ENCODE assay signal across 8 mouse cellular contexts in genomic region chr2:144269679-144270475, GRCm38 (mm10). TPM values are rescaled to one million over a fixed set of nuclear protein-coding genes. Genes with fewer than 3 reads are reported as not detected.
A peak's percentile ranks its signal among the peaks of the same experiment; 100 is the strongest.
DNase-seq lines count a peak whose midpoint lies in the region; ATAC-seq and TF ChIP-seq lines count a peak whose summit lies in the region.

No protein-coding gene starts in this region.

- in situ Hi-C loops in ES-E14 (cut with MboI; ENCODE audit: low sequenced_read_pairs in 2 of 2, unreplicated experiment in 2 of 2): no loop called here

- peak overlapping the region; percentile 90 for H3K27ac ChIP-seq in heart, embryonic 12.5 days (ENCODE audit: poor library complexity, severe bottlenecking)
- H3K27ac ChIP-seq in ES-E14 (ENCODE audit: insufficient read depth, low read depth, low read length, poor library complexity, severe bottlenecking) (peak overlapping the region; percentile 58), macrophage (peak overlapping the region; percentile 96)
- H3K27ac ChIP-seq in forebrain, embryonic 15.5 days (replicated peaks): peak overlapping the region; percentile 93

- peak overlapping the region; percentile 96 for H3K9ac ChIP-seq in heart, embryonic 12.5 days
- H3K9ac ChIP-seq in ES-E14 (ENCODE audit: insufficient read depth, low read depth, low read length, poor library complexity, severe bottlenecking): peak overlapping the region; percentile 98
- H3K9ac ChIP-seq in forebrain, embryonic 15.5 days (replicated peaks): peak overlapping the region; percentile 91

- H3K4me3 ChIP-seq in heart, embryonic 12.5 days: peak overlapping the region; percentile 78
- H3K4me3 ChIP-seq in ES-E14 (ENCODE audit: insufficient read depth in 1 of 2, low read depth in 1 of 2, low read length in 2 of 2, poor library complexity in 1 of 2, severe bottlenecking in 1 of 2): peak overlapping the region; percentile 89 to 97
- peak overlapping the region; percentile 93 for H3K4me3 ChIP-seq in forebrain, embryonic 15.5 days
- peak overlapping the region; percentile 95 for H3K4me3 ChIP-seq in macrophage (ENCODE audit: inconsistent target)

- H3K79me2 ChIP-seq in macrophage (ENCODE audit: inconsistent target): peaks cover 88% of the 10 kb centered on the region

- no peak for ATAC-seq in heart, embryonic 12.5 days (ENCODE audit: insufficient number of reproducible peaks, low FRiP score)
- ATAC-seq in forebrain, embryonic 15.5 days (replicated peaks): peak; percentile 23

- peaks cover 45% of the 10 kb centered on the region for H3K4me1 ChIP-seq in heart, embryonic 12.5 days (replicated peaks)
- H3K4me1 ChIP-seq in ES-E14 (ENCODE audit: control insufficient read depth in 2 of 2, insufficient read depth in 2 of 2, low read length in 2 of 2, poor library complexity in 1 of 2): peaks cover 3 to 5% of the 10 kb centered on the region in 2 experiments; a peak in 2 of 4 replicates
- peaks cover 43% of the 10 kb centered on the region for H3K4me1 ChIP-seq in forebrain, embryonic 15.5 days

- no peaks in the 10 kb centered on the region for H3K27me3 ChIP-seq in heart, embryonic 12.5 days (replicated peaks)
- H3K27me3 ChIP-seq in forebrain, embryonic 15.5 days: no peaks in the 10 kb centered on the region

- H3K36me3 ChIP-seq in heart, embryonic 12.5 days: peaks cover 12% of the 10 kb centered on the region
- H3K36me3 ChIP-seq in ES-E14 (ENCODE audit: control insufficient read depth, insufficient read depth, low read length, poor library complexity, severe bottlenecking): peaks cover 12% of the 10 kb centered on the region
- H3K36me3 ChIP-seq in forebrain, embryonic 15.5 days: no peaks in the 10 kb centered on the region
- no peaks in the 10 kb centered on the region for H3K36me3 ChIP-seq in macrophage (ENCODE audit: inconsistent target)

- no peaks in the 10 kb centered on the region for H3K9me3 ChIP-seq in heart, embryonic 12.5 days (replicated peaks)
- no peaks in the 10 kb centered on the region for H3K9me3 ChIP-seq in ES-E14 (ENCODE audit: control insufficient read depth, insufficient read depth, low read depth, low read length)
- no peaks in the 10 kb centered on the region for H3K9me3 ChIP-seq in forebrain, embryonic 15.5 days

- 1% methylated on average over 32 of the region's 33 CpGs for WGBS in heart, embryonic 12.5 days
- under 1% methylated on average over 25 of the region's 33 CpGs for WGBS in forebrain, embryonic 15.5 days
- 0% methylated on average over 33 of the region's 33 CpGs for WGBS in macrophage (ENCODE audit: missing documents)

- DNase-seq in heart, adult 8-10 months (ENCODE audit: low spot score): no peak
- no peak for DNase-seq in ES-E14 (ENCODE audit: low read depth, low spot score)
- DNase-seq in frontal cortex, postnatal 25 days (ENCODE audit: low spot score in 2 of 2): no peak
- no peak for DNase-seq in cerebellum, adult 11 months
- no peak for DNase-seq in right cerebral cortex, postnatal 36 days (ENCODE audit: low spot score in 2 of 2)

- peak overlapping the region; percentile 79 for H3K4me2 ChIP-seq in heart, embryonic 12.5 days
- peak overlapping the region; percentile 74 for H3K4me2 ChIP-seq in forebrain, embryonic 15.5 days (replicated peaks)

TF ChIP-seq in ES-E14, 5 proteins besides CTCF, POLR2A, EP300 and RAD21:
- TF ChIP-seq ZNF384 (IDR thresholded peaks at IDR 0.05; ENCODE audit: low read depth, low read length): peak; percentile 31; the same call in 1 of the 2 replicates
- TF ChIP-seq CHD2 (IDR thresholded peaks at IDR 0.05; ENCODE audit: low read depth, low read length): no peak

RNA-seq across cellular contexts. Expression of gene Mgme1, which starts 0.6 kb away (rescaled TPM):
- 21.7 and 22.4 TPM in 2 replicates for polyA plus RNA-seq in heart, embryonic 12.5 days (2016; fragmentation: Nextera tagmentation; extraction: Ambion mirVana)
- 10 to 100 TPM; 14.5 to 18.5 (median 17.3) TPM for total RNA-seq in heart, adult 8-10 months (2022)
- total RNA-seq in ES-E14 (2012; rRNA removed): 19.5 and 22.4 TPM in 2 replicates
- polyA plus RNA-seq in forebrain, embryonic 15.5 days (2015; fragmentation: Nextera tagmentation; extraction: Ambion mirVana): 10.9 and 12.8 TPM in 2 replicates
- 10 to 100 TPM in 1 of 26 experiments, 1 to 10 TPM in 25; 1.1 to 10.1 (median 3.2) TPM for total RNA-seq in macrophage (2018; cell fraction: chromatin; rRNA removed)
- total RNA-seq in macrophage (2018; cell fraction: cytosol; rRNA removed): 1 to 10 TPM; 2.1 to 9.7 (median 7.2) TPM
- total RNA-seq in macrophage (2018; cell fraction: nucleus; rRNA removed): 10 to 100 TPM in 3 of 26 experiments, 1 to 10 TPM in 23; 2.3 to 11.6 (median 5.4) TPM
- polyA plus RNA-seq in macrophage (2018): 6.5 to 9.0 TPM (median 8.4 TPM) in 3 replicates

RNA-seq across cellular contexts. Expression of gene Snx5, which starts 0.8 kb away (rescaled TPM):
- polyA plus RNA-seq in heart, embryonic 12.5 days (2016; fragmentation: Nextera tagmentation; extraction: Ambion mirVana): 110 TPM in 2 replicates
- total RNA-seq in heart, adult 8-10 months (2022): 10 to 100 TPM; 56.1 to 62.3 (median 59.5) TPM
- 184 and 236 TPM in 2 replicates for total RNA-seq in ES-E14 (2012; rRNA removed)
- 58.8 and 62.4 TPM in 2 replicates for polyA plus RNA-seq in forebrain, embryonic 15.5 days (2015; fragmentation: Nextera tagmentation; extraction: Ambion mirVana)
- total RNA-seq in macrophage (2018; cell fraction: chromatin; rRNA removed): 1,000 to 10,000 TPM in 9 of 26 experiments, 100 to 1,000 TPM in 17; 133 to 1,527 (median 536) TPM
- 100 to 1,000 TPM; 263 to 703 (median 483) TPM for total RNA-seq in macrophage (2018; cell fraction: cytosol; rRNA removed)
- total RNA-seq in macrophage (2018; cell fraction: nucleus; rRNA removed): 100 to 1,000 TPM; 172 to 865 (median 371) TPM
- polyA plus RNA-seq in macrophage (2018): 614 to 688 TPM (median 618 TPM) in 3 replicates
